Mouse (Mus musculus): Measurements from ENCODE around the gene Ppp1r18.

Gene Ppp1r18

GRCm38 (mm10) chr17:35869346-35870067 is 4.1 kb downstream of the Ppp1r18 start:
- peak; percentile 60 for DNase-seq (ENCODE audit: low read depth)

- DNase-seq (ENCODE audit: low read depth), result peak; percentile 92
These were observed 4.9 kb downstream of the Ppp1r18 start for GRCm38 (mm10) chr17:35870151-35870883.

GRCm38 (mm10) chr17:35870884-35871696 is 5.7 kb downstream of the Ppp1r18 start:
- DNase-seq (ENCODE audit: low read depth), result peak; percentile 87

GRCm38 (mm10) chr17:35873774-35874519 is 8.6 kb downstream of the Ppp1r18 start:
- peak; percentile 90 for DNase-seq (ENCODE audit: low read depth)

- no peak for DNase-seq (ENCODE audit: low read depth)
These were observed 9.3 kb downstream of the Ppp1r18 start for GRCm38 (mm10) chr17:35874721-35875120.

GRCm38 (mm10) chr17:35879245-35880057 is 14.1 kb downstream of the Ppp1r18 start, which contains the start of gene Dhx16:
Dhx16 (plus strand) TSS chr17:35879819.
- DNase-seq (ENCODE audit: low read depth), result peak; percentile 97

GRCm38 (mm10) chr17:35882924-35883323 is 17.5 kb downstream of the Ppp1r18 start:
- no peak for DNase-seq (ENCODE audit: low read depth)

- no peak for DNase-seq (ENCODE audit: low read depth)
These were observed 18.4 kb downstream of the Ppp1r18 start for GRCm38 (mm10) chr17:35883777-35884176.

- no peak for DNase-seq (ENCODE audit: low read depth)
These were observed 22.3 kb downstream of the Ppp1r18 start for GRCm38 (mm10) chr17:35887725-35888124.

GRCm38 (mm10) chr17:35896781-35897643 is 31.6 kb downstream of the Ppp1r18 start, which contains the start of gene 2310061I04Rik:
2310061I04Rik (minus strand) TSS chr17:35897431.
- DNase-seq (ENCODE audit: low read depth), result peak; percentile 97

- DNase-seq (ENCODE audit: low read depth), result no peak
These were observed 32.5 kb downstream of the Ppp1r18 start for GRCm38 (mm10) chr17:35897644-35898573.

GRCm38 (mm10) chr17:35900636-35901035 is 35.2 kb downstream of the Ppp1r18 start:
- DNase-seq (ENCODE audit: low read depth), result no peak

- DNase-seq (ENCODE audit: low read depth), result no peak
These were observed 38.1 kb downstream of the Ppp1r18 start for GRCm38 (mm10) chr17:35903343-35903991.

GRCm38 (mm10) chr17:35903992-35904355 is 38.6 kb downstream of the Ppp1r18 start:
- no peak for DNase-seq (ENCODE audit: low read depth)

GRCm38 (mm10) chr17:35905587-35905986 is 40.2 kb downstream of the Ppp1r18 start:
- DNase-seq (ENCODE audit: low read depth), result no peak

- DNase-seq (ENCODE audit: low read depth), result peak; percentile 64
These were observed 42.2 kb downstream of the Ppp1r18 start for GRCm38 (mm10) chr17:35907609-35908008.

- peak; percentile 54 for DNase-seq (ENCODE audit: low read depth)
These were observed 44.0 kb downstream of the Ppp1r18 start for GRCm38 (mm10) chr17:35909186-35909918.

Measured in induced T-regulatory cell, adult 2 months (primary cell).